Mouse (Mus musculus): ENCODE measurements at regions not wholly inside any gene's neighbourhood (a gene's known extent, or its start where the extent isn't known, plus 50 kb on each side); places are given as distances from the start of the nearest gene placed in this dataset.

GRCm38 (mm10) chr9:101807249-101807648 is 54.4 kb upstream of the 9630041A04Rik start:
- DNase-seq = no peak

GRCm38 (mm10) chr9:101796718-101797117 is 64.9 kb upstream of the 9630041A04Rik start:
- no peak for DNase-seq

- DNase-seq = no peak
Measured at GRCm38 (mm10) chr9:101796063-101796462, 65.6 kb upstream of the 9630041A04Rik start.

- no peak for DNase-seq
Measured at GRCm38 (mm10) chr9:101795436-101795835, 66.2 kb upstream of the 9630041A04Rik start.

GRCm38 (mm10) chr9:101790936-101791335 is 70.7 kb upstream of the 9630041A04Rik start:
- DNase-seq = no peak

DNA sequence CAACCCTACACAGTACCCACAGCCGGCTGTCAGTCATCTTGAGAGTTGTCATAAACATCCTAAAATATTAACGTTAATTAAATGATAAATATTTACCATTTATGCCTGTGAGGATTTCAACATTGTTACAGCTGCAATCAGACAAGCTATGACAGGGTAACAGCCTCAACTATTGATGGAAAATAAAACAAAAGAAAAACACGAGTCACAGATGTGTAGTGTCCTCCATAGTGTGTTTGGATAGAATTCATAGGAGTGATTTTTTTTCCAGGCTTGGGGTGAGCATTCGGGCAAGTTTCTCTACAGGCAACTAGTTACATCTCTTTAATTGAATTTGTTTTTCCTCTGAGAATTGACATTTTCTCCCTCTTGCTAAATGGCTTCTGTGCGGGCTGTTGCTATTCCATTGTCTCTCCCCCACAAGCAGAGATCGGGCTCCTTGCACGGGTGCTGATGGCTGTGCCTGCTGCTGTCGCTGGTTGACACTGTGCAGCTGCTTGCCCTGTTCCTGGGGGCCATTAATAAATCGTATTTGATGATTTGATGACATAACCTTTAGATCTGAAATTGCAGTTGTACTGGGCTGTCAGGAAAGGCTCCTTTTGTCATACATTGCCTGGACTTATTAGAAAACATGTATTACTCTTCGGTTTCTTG is 120.6 kb upstream of the 9630041A04Rik start:
- DNase-seq = no peak

DNA sequence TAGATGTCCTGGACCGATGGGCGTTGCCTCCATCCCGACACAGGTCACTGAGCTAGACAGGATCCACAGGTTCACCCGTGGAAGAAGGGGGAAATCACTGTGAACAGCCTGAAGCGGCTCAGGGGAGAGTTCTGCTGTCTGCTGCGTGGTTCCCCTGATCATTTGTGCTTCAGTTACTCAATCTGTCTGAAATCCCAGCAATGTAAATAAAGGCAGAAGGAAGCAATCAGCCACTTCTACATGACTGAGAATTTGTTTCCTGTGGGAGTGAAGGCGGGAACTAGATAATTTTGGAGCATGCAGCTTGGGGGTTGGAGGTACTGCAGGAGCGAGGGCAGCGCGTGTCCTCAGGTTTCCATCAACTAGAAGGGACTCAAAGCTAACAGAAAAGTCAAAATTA is 122.3 kb upstream of the 9630041A04Rik start:
- no peak for DNase-seq

DNA sequence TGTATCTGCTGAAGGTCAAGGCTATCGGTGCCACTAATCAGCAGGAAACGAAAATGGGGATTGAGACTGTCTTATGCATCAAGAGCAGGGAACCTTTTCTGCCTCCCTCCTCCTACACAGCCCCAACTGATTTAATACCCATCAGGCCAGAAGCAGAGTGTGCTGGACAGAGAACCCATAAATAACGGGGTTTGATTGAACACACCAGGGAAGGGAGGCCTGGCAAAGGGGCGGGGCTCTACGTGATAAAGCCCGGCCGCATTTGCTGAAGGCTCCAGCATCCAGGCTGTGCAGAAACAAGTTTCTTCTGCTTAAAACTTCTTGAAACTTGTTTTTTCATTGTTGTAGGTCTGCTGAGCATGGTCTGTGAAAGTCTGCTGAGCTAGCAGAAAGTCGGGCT is 127.4 kb upstream of the 9630041A04Rik start:
- DNase-seq = no peak

GRCm38 (mm10) chr9:101733611-101734225 is 127.9 kb upstream of the 9630041A04Rik start:
- no peak for DNase-seq

DNA sequence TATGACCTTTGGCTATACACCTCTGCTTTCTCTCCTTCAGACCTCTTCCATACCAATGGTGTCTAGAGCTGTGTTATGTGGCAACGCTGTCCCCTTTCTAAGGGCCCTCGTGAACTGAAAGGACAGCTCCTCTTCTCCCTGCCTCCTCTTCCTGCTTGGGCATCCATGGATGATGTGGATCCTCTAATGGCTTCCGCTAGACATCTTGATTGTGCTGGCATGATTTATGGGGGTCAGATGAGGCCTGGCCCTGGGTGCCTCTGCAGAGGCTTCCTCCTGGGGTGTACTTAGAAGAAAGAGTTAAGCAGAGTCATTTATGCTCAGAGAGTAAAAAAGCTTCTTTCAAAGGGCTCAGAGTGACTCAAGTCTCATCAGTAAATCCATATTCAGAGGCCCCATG is 131.5 kb upstream of the 9630041A04Rik start:
- DNase-seq = no peak

DNA sequence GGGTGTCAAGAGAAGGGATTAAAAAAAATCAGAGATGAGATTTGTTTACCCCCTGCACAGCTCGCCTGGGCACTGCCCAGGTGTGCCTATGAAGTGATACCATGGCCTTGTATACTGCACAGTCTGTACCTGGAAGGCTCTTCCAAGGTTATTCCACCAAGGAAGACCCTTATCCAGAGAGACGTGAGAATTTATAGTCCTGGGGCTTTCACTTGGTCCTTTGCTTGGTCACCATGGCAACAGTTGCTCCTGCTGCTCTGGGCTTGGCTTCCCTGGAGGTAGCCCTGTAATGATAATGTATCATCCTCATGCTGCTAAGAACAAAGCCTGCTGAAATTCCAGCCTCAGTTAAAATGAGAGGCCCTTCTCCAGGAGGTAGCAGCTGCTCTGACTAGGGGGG is 143.7 kb upstream of the 9630041A04Rik start:
- DNase-seq = no peak

DNA sequence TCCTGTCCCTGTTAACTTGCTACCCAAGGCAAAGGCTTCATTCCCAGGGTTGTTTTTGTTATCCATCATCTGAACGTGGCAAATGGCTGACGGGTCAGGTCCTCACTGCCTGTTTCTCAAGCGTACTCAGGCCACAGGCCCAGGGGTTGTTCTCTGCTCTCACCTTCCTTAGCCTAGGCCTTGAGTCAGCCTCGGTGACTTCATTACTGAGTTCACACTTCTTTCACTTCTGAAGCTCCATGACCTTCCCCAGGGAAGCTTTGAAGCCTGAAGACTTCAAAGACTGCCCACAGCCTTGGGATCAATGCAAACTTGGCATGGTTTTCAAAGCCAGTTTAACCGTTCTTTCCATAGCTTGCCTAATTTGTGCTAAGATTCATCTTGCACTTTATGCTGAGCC is 145.3 kb upstream of the 9630041A04Rik start:
- no peak for DNase-seq

- no peak for DNase-seq
Measured at GRCm38 (mm10) chr9:101714805-101715204, 146.8 kb upstream of the 9630041A04Rik start.

GRCm38 (mm10) chr9:101710611-101711071 is 151.0 kb upstream of the 9630041A04Rik start:
- no peak for DNase-seq

DNA sequence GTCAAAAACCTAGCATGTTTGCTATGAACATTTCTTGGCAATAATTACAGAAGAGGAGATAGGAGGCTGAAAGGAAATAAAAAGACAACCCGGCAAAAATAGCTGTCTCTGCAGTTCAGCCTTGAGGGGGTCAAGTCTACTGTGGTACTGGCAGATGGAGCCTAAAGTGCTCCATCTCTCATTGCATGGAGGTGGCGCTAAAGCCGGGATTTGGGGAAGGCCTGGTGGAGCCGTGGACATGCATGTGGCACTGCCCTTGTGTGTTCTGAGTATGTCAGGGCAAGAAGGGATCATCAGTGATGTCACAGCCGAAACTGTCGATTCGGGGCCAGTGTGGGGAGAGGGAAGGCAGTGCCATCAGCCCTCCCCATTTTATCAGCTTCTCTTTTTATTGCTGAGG is 161.3 kb upstream of the 9630041A04Rik start:
- no peak for DNase-seq

GRCm38 (mm10) chr9:101694054-101694453 is 167.6 kb upstream of the 9630041A04Rik start:
- DNase-seq = no peak

GRCm38 (mm10) chr9:101691336-101691735 is 170.3 kb upstream of the 9630041A04Rik start:
- no peak for DNase-seq

DNA sequence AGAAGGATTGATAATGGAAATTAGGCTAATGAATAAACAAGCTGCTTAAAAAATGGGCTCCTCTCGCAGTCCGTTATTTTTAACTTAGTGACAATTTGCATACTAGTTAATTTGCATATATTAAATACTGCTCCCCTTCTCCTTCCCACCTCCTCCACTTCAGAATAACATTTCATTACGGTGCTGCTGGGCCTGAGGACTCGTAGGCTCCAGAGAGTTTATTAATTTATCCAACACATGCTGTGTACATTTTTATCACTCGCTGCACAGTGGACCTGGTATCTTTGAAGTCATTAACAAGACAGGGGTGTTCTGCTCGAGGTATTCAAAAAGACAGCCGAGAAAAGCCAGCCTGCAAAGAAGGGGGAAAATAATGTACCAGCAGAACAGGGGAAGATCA is 170.7 kb upstream of the 9630041A04Rik start:
- no peak for DNase-seq

GRCm38 (mm10) chr9:101690402-101690861 is 171.2 kb upstream of the 9630041A04Rik start:
- DNase-seq = no peak

DNA sequence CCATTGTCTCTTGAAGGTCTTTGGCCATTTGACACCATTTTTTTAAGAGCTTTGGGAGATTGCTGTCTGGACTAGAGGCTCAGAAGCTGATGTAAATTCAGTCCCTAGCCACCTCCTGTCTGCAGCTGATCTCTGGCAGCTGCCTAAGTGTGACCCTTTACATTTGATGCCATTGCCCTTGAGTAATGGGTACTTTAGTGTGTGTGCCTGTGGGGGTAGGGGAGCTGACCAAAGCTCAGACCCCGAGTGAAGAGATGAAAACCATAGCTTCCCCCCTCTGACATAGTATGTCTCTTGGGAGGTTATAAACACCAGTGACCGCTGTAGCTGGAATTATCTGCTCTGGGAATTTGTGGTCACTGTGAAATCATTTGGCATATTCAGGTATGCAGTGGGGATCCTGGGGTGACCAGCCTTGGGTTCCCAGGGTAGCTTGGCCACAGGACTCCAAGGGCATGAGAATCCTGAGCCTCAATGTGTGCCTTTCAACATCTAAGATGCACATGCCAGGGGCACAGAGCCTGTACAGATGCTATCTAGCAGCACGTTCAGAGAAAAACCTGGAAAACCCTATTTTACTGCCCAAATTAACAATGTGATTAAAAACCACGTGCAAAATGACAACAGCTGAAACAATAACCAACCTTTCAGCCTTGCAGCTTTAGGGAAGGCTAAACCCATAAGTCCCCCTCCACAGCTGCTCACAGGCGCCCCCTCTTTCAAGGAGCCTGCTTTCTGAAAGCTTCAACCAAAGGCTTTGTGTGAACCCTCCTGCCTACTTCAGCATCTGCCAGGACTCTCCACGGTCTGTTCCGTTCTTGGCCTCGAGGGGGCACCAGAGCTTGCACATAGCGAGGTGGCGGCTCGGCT is 171.9 kb upstream of the 9630041A04Rik start:
- peak in 1 of 2 experiments; percentile 13 for DNase-seq

DNA sequence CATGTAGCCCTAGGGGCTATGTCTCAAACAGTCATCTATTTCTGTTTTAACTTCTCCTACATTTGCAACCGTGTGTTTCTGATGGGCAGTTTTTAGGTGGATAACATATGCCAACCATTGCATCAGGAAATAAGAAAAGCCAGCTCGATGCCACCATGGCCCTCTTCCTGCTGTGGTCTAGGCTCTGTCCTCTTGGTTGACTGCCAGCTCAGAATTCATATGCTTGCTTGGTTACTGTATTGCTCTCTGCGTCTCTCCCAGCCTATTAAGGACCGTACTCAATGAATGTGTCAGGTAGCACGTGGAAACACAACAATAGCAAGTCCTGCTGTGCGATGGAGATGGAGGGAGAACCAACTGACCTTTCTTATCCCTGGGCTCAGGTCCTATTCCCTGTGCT is 174.4 kb upstream of the 9630041A04Rik start:
- DNase-seq = no peak

GRCm38 (mm10) chr9:101677563-101677962 is 184.1 kb upstream of the 9630041A04Rik start:
- DNase-seq = no peak

GRCm38 (mm10) chr9:101670111-101670510 is 191.5 kb upstream of the 9630041A04Rik start:
- no peak for DNase-seq

- DNase-seq = no peak
Measured at GRCm38 (mm10) chr9:101649816-101650215, 211.8 kb upstream of the 9630041A04Rik start.

All from spleen, adult 18-20 months (tissue).